Mouse (Mus musculus) mammary gland, adult 2 months (tissue): ENCODE measurements around the gene Sh3bgr. TPM values are rescaled to one million over a fixed set of nuclear protein-coding genes. Genes with fewer than 3 reads are reported as not detected.

Experiments
- polyA plus RNA-seq: library from polyadenylated mRNA; depleted of rRNA; stranded (reverse); fragments of >200 nt; gene quantifications from 2 replicates; pipeline ENCODE4 v1.2.3, GENCODE M21; 2012; ENCODE audit warnings: low replicate concordance; rRNA removed

The Sh3bgr gene
- polyA plus RNA-seq = 0.47 and 120 TPM in 2 replicates

GRCm38 (mm10) chr16:96199913-96200701 lies at the start of gene Sh3bgr:
Gene Sh3bgr (plus strand): TSS chr16:96200450.

DNA sequence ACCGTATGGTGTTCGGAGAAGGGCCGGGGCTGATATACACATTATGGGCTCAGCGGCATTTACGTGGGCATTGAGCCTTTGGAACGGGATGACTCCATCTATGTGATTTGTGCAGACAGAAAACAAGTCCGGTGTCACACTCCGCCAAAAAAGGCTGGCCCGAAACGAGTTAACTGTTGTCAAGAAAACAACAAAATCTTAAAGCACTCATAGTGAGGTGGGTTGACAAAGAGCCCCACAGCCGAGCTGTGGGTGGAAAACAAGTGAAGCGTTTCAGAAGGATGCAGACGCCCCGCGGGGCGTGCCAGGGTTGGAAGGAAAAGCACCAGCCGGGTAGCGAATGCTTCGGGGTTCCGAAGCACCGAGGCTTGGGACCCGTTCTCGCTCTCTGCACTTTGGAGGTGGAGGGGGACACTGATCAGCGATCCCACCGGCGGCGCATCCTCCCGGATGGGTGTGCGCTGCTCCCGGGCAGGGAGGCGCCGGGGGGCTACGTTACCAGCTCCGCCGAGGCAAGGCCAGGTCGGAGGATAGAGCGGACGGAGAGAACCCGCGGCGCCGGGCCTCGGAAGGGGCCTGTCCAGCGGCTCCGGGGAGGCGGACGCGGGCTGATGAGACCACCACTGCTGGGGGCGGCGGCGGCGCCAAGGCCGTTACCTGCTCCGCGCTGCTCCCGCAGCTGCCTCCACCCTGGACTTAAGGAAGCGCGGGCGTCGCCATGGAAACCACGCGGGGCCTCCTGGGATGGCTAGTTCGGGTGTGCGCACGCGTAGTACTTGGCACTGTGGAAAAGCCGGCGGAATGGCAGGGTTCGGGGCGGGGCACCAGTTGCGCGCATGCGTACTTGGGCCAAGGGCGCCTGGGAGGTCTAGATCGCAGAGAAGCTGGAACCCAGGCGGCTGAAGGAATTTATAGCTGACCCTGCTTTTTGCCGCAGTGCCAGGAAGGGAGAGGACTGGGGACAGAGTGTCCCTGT lies 8.4 kb upstream of the Sh3bgr start, which contains the start of gene Lca5l:
Gene Lca5l (minus strand): TSS at position 741 of the 976 bp plus-strand sequence.

DNA sequence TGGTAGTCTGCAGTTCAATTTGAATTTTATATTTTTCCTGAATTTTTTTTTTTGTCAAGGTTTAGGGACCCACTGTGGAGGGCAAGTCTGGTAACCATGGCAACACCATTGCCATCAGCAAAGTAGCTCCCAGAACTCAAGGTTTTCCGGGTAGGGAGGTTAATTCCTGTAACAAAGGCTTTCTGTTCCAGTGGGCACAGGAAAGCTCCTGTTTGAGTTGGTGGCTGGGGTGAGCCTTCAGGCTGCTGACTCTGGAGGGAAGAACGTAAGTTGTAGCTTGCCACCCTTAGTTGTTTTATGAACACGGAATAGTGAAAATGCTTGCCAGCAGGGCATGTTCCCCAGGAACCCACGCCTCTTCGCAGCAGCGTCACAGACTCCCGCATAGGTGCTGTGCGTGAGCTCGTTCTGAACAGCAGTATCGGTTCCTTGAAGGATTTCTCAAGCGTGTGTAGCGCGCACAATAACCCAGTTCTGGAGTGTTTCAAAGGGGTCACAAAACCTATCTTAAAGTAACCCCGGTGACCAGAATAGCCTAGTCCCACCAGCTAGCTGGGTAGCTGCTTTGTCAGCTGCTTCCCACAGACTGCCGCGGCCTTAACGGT lies 35.2 kb downstream of the Sh3bgr start, which contains the start of gene B3galt5:
Gene B3galt5 (plus strand): TSS at position 436 of the 605 bp plus-strand sequence.

Other genes starting within 250 kb of the Sh3bgr start
- 14.5 and 38.1 TPM in 2 replicates for gene Psmg1, start 209.5 kb upstream of the Sh3bgr start, polyA plus RNA-seq
- gene Brwd1, start 117.9 kb upstream of the Sh3bgr start, polyA plus RNA-seq = 29.5 and 35.0 TPM in 2 replicates
- gene Hmgn1, start 72.7 kb upstream of the Sh3bgr start, polyA plus RNA-seq = 14.9 and 25.3 TPM in 2 replicates
- 31.9 and 54.7 TPM in 2 replicates for gene Wrb, start 55.0 kb upstream of the Sh3bgr start, polyA plus RNA-seq
- 0.45 and 0.53 TPM in 2 replicates for gene Lca5l, start 8.2 kb upstream of the Sh3bgr start, polyA plus RNA-seq
- gene B3galt5, start 35.4 kb downstream of the Sh3bgr start, polyA plus RNA-seq = 0.13 and 0.16 TPM in 2 replicates
- 0.11 and 0.19 TPM in 2 replicates for gene Itgb2l, start 243.2 kb downstream of the Sh3bgr start, polyA plus RNA-seq